Mouse (Mus musculus): ENCODE measurements around the gene Olfr1357.

Olfr1357 gene

GRCm38 (mm10) chr10:78578204-78578603 lies 39.7 kb downstream of the Olfr1357 start:
- no peak for DNase-seq

- DNase-seq: no peak
Observed at GRCm38 (mm10) chr10:78576435-78577184, 41.3 kb downstream of the Olfr1357 start.

- peak; percentile 77 to 84 for DNase-seq
Observed at GRCm38 (mm10) chr10:78575690-78576089, 42.2 kb downstream of the Olfr1357 start.

GRCm38 (mm10) chr10:78575105-78575632 lies 42.7 kb downstream of the Olfr1357 start:
- no peak for DNase-seq

- peak; percentile 98 to 99 for DNase-seq
Observed at GRCm38 (mm10) chr10:78574250-78575104, 43.4 kb downstream of the Olfr1357 start, which contains the start of gene Ilvbl. Ilvbl (plus strand) TSS chr10:78574346.

- DNase-seq: no peak
Observed at GRCm38 (mm10) chr10:78573226-78573625, 44.6 kb downstream of the Olfr1357 start.

- no peak for DNase-seq
Observed at GRCm38 (mm10) chr10:78570897-78571296, 47.0 kb downstream of the Olfr1357 start.

GRCm38 (mm10) chr10:78570416-78570815 lies 47.5 kb downstream of the Olfr1357 start:
- DNase-seq: no peak

GRCm38 (mm10) chr10:78569686-78570085 lies 48.2 kb downstream of the Olfr1357 start:
- DNase-seq: no peak

GRCm38 (mm10) chr10:78569191-78569590 lies 48.7 kb downstream of the Olfr1357 start:
- DNase-seq: no peak

GRCm38 (mm10) chr10:78565070-78565469 lies 52.8 kb downstream of the Olfr1357 start:
- DNase-seq: no peak
